Mouse (Mus musculus) MEL-GATA-1-ER (cell line): ENCODE results near the gene Susd4.
A peak's percentile ranks its signal among the peaks of the same experiment; 100 is the strongest.

ENCODE experiments used
- DNase-seq: peaks from one replicate; pipeline ENCODE4 v3.0.0-alpha.2; 2012; ENCODE audit warnings: low read depth; ENCODE audit errors: extremely low read depth

The Susd4 gene

DNA sequence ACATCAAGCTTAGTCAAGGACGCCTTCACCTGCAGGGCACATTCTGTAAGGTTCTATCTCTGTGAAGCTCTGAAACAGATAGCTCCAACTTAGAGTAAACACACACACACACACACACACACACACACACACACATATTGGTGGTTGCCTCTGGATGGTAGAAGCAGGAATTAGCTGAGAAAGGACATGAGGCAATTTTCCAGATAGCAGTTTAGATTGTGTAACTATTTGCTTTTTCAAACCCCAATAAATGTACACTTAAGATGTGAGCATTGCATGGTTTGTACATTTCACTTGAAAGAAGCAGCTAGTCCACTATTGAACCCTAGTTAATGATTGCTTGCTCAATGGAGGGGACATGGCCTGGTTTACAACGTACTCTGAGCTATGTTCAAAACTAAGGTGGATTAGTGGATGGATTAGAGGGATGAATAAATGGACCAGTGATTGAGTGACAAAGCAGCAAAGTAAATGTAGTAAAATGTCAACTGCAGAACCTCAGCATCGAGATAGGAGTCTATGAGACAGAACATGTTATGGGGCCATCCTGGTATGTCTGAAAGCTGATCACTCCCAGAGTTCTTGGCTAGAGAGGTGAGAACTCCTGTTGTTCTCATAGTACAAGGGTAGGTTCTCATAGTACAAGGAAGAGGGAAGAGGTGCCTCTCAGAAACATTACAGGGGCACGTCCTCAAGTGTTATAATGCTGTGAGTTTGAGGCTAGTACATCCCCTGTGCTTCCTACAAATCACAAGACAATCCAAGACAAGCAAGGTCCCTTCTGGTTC, 150.7 kb downstream of the Susd4 start:
- DNase-seq: no peak

- DNase-seq: no peak
Observed at GRCm38 (mm10) chr1:182916166-182916565, 152.5 kb downstream of the Susd4 start.

- no peak for DNase-seq
Observed at GRCm38 (mm10) chr1:182918718-182919346, 155.2 kb downstream of the Susd4 start.

DNA sequence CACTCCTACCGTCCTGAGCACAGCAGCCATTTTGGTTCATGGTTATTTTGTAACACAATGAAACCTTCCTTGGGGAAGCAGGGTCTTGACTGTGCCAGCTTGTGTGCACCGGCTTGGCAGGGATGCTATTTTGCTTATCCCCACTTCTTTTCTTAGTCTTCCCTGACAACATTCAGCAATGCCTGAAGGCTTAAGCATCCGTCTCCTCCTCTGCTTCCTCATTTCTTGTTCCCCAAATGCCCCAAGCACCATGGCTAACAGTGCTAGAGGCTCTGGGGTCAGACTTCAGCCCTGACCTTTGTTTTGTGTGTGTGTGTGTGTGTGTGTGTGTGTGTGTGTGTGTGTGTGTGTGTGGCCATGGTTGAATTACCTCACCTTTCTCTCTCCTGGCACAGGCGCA, 159.2 kb downstream of the Susd4 start:
- no peak for DNase-seq

GRCm38 (mm10) chr1:182926465-182926864, 162.8 kb downstream of the Susd4 start:
- DNase-seq: no peak

DNA sequence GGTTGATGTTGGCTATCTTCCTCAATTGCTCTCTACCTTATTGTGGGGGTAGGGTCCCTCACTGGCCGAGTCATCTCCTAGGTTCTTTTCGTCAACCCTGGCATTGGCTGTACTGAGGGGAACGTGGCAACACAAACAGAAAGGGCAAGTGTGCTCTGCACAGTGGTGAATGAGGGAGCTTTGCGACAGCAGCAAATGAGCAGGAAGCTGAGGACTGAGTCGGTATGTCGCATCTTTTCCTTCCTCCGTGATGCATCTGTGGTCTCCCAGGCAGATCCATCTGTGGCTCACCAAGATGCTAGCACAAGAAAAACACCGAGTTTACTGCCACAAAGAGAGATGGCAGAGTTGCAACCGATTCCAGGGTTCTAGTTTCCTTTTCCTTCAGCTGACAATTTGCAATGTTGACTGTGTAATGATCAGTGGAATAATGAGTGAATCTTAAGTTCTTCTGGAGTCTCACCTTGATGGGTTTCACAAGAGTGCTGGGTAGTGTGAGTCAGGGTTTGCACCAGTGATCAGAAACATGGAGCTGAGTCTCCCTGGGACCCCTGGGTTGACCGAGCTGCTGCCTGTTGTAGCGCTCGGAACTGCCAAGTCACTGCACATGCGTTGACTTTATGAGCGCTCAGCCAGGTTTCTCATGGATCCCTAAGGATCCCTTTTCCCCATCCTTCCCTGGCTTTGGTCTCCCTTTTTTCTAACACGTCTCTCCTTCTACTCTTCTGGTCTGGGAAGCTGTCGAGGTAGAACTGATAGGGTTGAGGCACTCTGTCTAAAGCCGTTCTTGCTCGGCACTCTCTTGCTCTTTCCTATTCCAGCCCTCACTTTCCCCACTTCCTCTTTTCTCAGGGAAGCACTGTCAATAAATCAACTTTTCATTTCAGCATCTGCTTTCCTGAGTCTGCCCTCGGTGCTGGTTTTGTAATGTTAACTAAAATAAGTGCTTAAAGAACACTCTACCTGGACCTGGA, 164.5 kb downstream of the Susd4 start:
- DNase-seq: peak; percentile 39

DNA sequence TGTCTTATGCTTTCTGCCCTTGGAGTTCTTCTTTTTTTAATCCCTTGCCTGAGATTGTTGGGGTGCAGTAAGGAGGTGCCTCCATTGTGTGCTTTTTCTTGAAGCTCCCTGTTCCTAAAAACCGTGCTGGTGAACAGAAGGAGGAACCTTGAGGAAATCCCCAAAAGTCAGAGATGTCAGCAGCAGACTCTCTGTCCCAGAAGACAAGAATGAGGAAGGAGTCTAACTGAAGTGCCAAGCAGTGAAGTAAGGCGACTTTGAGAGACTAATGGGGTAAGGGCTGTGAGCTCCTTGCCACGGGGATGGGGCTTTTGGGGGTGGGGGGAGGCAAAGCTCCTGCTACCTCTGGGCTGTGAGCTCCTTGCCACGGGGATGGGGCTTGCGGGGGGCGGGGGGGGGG, 171.8 kb downstream of the Susd4 start:
- DNase-seq: no peak

DNA sequence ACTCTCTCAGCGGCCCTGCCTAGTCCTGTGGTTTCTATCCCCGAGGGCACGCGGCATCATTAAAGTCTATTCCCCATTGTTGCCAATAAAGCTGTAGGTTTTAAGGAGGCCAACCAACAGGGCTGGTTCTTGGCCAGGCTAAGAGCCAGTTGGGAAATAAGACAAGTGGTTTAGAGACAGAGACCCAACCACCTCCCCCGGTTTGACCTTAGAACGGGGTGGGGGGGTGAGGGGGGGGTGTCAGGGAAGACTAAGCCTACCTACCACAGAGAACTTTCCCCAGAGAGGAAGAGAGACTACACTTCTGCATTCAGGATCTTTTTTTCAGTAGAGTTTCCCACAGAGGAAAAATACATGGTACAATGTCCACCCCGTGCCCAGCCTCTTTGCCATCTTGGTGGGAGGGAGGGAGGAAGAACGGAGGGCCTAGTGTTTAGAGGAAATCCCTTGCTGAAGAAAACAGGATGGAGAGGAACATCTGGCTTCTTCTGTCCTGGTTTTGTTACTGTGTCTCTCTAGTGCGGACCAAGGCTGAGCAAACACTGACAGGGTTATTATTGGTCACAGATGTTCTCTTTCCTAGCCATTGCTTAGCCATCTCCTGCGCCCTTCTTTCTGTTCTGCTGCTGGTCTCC, 173.9 kb downstream of the Susd4 start:
- DNase-seq: no peak

DNA sequence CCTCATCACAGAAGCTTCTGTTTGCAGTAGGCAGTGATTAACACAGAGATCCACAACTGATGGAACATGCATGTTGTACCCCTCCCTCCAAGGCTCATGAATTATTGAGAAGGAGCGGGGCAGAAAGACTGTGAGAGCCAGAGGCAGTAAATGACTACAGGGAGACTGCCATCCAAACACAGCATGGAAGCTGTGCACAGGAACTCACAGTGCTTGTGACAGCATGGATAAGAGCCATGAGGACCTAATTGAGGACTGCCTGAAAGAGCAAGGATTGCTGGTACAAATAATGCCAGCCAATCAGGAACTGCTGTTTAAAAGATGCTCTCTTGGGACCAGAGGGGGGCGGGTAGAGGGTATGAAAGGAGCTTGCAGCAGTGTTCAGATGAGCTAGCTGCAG, 178.3 kb downstream of the Susd4 start:
- no peak for DNase-seq

GRCm38 (mm10) chr1:182943911-182944310, 180.3 kb downstream of the Susd4 start:
- DNase-seq: no peak

GRCm38 (mm10) chr1:182944638-182945037, 181.0 kb downstream of the Susd4 start:
- no peak for DNase-seq

DNA sequence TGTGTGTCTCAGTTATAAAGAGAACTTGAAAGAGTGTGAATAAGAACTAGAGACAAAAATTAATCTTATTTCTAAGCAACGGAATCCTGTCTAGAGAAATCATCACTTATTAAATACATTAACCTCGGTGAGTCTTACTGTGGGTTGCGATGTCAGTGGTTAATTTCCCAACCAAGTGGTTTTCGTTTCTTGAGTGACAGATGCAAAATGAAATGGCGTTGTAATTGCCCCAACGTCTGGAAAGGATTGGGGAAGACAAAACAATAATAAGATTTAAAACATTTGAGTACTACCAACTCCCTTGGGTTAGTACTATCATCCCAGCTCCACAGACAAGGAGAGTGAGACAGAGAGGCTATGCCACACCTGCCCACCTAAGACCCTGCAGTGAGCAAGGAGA, 181.9 kb downstream of the Susd4 start:
- no peak for DNase-seq
